Mouse (Mus musculus) layer of hippocampus, adult 11-12 months (tissue): ENCODE measurements around the gene Itpr2.
A peak's percentile ranks its signal among the peaks of the same experiment; 100 is the strongest.

Source experiments
- DNase-seq: peaks from one replicate; pipeline ENCODE4 v3.0.0; 2022; ENCODE audit warnings: low spot score

The Itpr2 gene

DNA sequence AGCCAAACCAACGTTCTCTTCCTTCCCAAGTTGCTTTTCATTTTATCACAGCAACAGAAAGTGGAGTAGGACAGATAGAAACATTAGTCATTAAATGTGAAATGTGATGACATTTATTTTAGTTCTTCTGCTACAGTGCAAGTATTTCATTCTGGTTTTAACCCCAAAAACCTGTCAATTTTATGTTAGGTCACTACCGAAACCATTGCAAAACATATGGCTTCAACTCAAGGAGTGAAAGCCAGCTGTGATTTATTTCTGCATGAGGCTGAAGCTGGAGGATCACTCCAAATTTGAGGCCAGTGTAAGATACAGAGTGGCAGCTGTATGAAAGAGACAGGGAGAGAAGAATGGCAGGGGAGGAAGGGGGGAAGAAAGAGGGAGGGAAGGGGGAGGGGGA, 85.6 kb downstream of the Itpr2 start:
- DNase-seq, result no peak

- DNase-seq, result no peak
Measured at GRCm38 (mm10) chr6:146414094-146414493, 87.9 kb downstream of the Itpr2 start.

GRCm38 (mm10) chr6:146411446-146412070, 90.5 kb downstream of the Itpr2 start:
- DNase-seq, result no peak

GRCm38 (mm10) chr6:146410427-146410810, 91.6 kb downstream of the Itpr2 start:
- DNase-seq, result no peak

DNA sequence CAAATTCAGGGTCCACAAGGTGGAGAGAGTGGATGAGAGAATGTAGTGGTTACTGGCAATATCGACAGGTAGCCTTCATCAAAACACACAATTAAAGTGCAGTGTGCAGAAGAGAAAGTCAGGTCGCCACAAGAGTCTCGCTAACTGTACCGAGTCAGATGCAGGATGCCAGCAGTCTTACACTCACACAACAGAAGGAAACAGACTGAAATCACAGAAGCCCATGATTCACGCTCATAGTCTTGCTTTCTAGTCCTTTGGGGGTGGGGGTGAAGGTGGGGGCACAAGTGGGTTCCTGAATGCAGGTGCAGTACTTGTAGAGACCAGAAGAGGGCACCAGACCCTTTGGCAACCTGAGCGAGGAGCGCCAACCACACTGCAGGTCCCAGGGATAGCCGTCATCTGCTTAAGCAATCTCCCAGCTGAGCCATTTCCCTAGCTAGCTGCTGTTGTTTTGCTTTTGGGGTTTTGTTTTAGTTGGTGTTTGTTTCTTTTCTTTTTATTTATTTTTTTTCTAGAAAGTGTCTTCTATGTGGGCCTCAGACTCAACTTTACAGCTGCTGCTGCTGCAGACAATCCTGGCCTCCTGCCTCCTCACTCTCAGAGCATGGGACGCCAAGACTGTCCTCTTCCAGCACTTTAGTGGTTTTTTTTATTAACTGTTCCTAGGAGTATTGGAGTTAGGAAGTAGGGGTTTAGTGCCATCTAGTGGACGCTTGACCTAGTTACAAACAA, 92.2 kb downstream of the Itpr2 start:
- peak; percentile 84 for DNase-seq

DNA sequence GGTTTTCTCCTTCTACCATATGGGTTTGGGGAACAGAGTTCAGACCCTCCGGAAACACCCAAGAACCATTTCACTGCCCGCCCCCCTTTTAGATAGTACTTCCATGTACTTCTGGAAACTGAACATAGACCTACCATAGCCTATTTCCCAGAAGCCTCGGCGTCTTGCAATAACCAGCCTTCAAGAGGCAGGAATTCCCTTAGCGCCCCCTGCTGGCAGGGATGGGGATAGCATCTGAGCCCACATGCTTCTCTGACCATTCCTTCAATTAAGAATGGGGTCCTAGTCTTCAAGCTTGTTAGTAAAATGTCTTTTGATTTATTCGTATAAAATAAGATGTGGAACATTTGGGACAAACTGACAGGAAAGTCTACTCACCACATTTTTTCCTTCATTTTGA, 96.6 kb downstream of the Itpr2 start:
- DNase-seq, result peak; percentile 27

- no peak for DNase-seq
Measured at GRCm38 (mm10) chr6:146404876-146405275, 97.1 kb downstream of the Itpr2 start.

DNA sequence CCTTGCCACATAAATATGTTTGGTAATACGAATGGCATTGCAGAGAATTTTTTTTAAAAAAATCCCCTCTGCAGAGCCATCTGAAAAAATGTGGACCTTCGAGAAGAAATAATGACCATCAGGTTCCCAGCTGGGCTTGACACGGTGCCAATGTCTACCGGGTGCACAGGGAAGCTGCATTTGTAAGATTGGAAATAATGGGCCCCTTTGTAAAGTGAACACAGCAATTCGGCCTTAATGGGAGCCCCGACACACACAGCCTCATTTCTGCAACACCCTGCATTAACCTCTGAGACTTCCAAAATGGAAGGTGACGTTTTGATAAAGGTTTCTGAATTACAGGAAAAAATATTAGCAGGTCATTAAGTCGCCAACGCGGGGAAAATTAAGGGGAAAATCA, 97.9 kb downstream of the Itpr2 start:
- DNase-seq, result no peak

- DNase-seq, result no peak
Measured at GRCm38 (mm10) chr6:146402905-146403642, 98.9 kb downstream of the Itpr2 start.

- no peak for DNase-seq
Measured at GRCm38 (mm10) chr6:146397803-146398202, 104.2 kb downstream of the Itpr2 start.

DNA sequence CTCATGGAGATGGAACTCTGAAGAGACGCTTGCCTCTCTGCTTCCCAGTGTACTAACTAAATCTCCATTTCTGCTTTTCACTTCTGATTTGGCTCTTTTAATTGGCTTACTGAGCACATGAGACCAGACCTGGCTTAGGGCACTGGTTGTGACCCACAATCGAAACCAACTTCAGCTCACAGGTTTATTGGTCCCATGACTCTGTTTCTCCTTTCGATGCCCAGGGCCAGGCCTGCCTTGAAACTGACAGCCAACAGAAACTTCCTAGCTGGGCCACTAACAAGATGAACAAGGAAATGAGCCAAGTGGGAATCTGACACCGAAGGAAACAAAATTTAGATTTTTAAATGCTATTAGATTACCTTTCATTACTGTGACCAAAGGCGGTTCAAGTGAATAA, 105.8 kb downstream of the Itpr2 start:
- DNase-seq, result no peak

DNA sequence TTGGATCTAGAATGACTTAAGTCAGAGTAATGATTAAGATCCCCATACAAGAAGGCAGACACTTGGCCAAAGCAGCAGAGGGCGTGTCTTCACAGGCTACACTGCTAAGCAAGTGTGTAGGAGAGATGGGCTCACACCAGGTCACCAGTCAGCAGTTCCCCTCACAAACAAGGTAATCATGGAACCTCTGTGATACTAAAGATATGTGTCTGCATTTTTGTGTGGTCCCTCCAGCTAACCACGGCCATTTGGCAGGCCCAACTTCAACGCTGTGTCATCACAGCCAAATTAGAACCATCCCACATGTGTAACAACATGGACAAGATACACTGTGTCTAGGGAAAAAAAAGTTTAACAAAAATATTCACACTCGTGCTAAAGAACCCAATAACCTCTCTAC, 106.4 kb downstream of the Itpr2 start:
- DNase-seq, result no peak

- no peak for DNase-seq
Measured at GRCm38 (mm10) chr6:146392188-146392587, 109.8 kb downstream of the Itpr2 start.

- no peak for DNase-seq
Measured at GRCm38 (mm10) chr6:146390159-146390558, 111.9 kb downstream of the Itpr2 start.

GRCm38 (mm10) chr6:146388010-146388409, 114.0 kb downstream of the Itpr2 start:
- DNase-seq, result no peak

GRCm38 (mm10) chr6:146387039-146387713, 114.8 kb downstream of the Itpr2 start:
- DNase-seq, result no peak

DNA sequence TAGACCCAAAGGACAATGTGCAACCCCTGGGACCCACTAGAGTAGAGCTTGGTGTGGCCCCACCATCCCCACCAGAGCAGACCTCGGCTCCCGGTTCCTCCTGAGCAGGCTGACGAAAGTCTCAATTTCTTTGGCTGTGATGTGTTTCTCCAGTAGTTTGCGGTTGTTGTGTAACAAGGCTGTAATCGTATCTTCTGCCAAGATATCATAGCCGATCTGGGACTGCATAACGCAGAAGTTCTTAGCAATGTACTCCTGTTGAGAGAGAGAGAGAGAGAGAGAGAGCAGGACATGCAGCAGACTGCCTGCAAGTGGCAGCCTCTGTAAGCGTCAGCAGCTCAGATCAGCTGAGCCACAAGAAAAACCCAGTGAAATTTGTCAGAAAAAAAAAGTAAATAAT, 122.8 kb downstream of the Itpr2 start:
- DNase-seq, result no peak

DNA sequence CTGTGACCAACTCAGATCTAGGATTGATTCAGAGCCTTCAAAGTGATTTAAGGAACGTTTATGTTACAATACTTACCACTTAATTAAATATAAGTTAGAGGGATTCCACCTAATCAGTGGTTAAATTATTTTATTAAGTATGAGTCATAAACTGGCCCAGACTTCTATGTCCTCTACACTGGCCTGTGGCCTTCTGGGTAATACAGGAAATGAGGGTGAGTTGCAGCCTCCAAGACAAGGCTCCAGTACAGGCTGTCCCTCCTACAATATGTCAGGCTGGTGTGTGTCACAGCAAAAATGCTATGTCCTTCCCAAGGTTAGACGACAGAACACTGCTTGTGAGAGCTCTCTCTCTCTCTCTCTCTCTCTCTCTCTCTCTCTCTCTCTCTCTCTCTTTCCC, 130.5 kb downstream of the Itpr2 start:
- DNase-seq, result no peak

DNA sequence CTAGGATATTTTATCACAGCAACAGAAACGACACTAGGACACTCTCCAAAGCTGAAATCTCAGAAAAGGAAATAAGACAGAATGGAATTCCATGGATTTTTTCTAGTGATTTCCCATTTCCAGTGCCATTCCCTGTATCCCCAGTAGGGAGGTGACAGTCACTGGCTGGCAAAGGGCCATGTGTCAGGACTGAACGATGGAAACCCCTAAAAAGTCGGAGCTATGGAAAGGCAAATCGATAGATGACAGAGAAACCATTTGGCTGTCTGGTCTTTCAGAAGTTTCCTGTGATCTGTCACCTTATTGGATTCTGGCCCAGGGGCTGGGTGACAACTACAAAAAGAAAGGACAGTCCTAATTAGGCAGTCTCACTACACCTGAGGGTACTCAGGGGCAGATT, 135.8 kb downstream of the Itpr2 start:
- DNase-seq, result no peak

DNA sequence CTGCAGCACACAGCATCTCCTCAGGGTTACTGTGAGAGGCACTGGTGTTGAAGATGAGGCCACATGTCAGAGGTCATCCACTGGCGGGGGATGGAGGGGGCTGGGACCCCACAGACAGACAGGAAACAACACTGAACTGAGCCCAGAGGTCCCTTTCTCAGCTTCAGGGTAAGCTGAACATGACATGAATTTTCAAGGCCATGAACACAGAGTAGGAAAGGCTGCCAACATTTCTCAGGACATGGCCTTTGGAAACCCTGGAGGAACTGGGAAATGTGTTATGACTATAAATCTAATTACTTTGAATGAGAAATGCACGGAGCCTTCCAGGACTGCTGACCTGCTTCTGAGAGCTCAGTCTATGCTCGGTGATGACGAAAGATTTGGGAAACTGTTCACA, 144.1 kb downstream of the Itpr2 start:
- DNase-seq, result no peak

DNA sequence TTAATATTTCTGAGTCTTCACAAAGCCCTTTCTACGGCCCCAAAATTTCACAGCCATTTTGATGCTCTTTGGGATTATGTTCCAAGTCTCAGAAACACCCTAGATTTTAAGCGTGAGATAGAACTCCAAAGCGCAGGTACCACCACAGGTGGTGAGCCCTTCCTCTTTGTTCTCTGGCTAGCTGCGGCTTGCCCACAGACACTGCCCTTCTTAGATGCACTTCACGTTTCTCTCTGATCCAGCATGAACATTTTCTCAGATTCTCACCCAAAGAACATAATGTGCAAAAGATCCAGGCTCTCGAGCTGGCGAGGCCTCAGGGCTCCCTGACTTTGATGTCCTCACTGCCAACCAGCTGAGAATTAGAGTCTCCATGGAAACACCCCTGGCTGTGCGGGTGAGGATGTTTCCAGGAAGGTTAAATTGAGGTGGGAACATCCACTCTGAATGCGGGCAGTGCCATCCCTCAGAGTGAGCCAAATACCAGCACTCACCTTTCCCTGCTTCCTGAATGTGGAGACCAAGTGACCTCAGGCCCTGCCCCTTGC, 149.7 kb downstream of the Itpr2 start:
- no peak for DNase-seq

- no peak for DNase-seq
Measured at GRCm38 (mm10) chr6:146351816-146352215, 150.2 kb downstream of the Itpr2 start.
